12 mouse cellular contexts compared by ENCODE assay signal in the genomic region with DNA sequence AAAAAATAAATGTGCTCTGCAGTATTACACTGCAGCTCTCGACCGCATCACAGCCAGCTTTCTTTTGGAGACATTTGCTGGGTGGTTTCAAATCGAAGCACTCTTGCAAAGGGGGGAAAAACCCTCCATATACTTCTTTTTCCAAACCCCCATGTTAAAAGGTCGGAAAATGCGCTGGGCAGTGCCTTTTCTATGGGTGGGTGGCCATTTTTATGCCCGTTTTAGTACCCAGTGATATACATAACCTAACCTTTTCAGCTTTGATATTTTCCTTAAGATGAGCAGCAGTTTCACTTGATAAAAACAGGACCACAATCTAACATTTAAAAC. TPM values are rescaled to one million over a fixed set of nuclear protein-coding genes. Genes with fewer than 3 reads are reported as not detected.
DNase-seq lines count a peak whose midpoint lies in the region; ATAC-seq and TF ChIP-seq lines count a peak whose summit lies in the region.
"Had no signal": no experiment of that assay in that cellular context is flagged by ENCODE, and none has a peak within 500 bp of the region (broad histone marks: within the 10 kb centered on the region; RNA-seq: fewer than 3 reads in every experiment).

No protein-coding gene starts in this region.

- intact Hi-C loops in heart, postnatal 14 days (cut with DNase I), result no loop called here

- no peak for DNase-seq in heart, postnatal 14 days
- DNase-seq in forebrain, postnatal 0 days, result peak; percentile 52
- no peak for DNase-seq in midbrain, embryonic 10.5 days (ENCODE audit: low spot score)
- no peak for DNase-seq in kidney, postnatal 36 days
- DNase-seq in thymus, postnatal 4 days, result no peak
- DNase-seq: gastrocnemius, adult 2 months; kidney, postnatal 14 days; lung, postnatal 4 days; thymus, adult 2 months had no signal

- H3K27ac ChIP-seq in heart, embryonic 12.5 days (ENCODE audit: poor library complexity, severe bottlenecking), result no peak overlapping the region
- no peak overlapping the region for H3K27ac ChIP-seq in bone marrow macrophage, adult 2 months (ENCODE audit: insufficient read depth, low read depth, low read length)
- peak overlapping the region; percentile 62 for H3K27ac ChIP-seq in forebrain, postnatal 0 days (ENCODE audit: low read depth, low read length)
- peak overlapping the region; percentile 100 for H3K27ac ChIP-seq in midbrain, embryonic 10.5 days (replicated peaks)
- H3K27ac ChIP-seq: gastrocnemius, adult 2 months had no signal

- H3K4me2 ChIP-seq in heart, embryonic 12.5 days, result peak overlapping the region; percentile 69
- H3K4me2 ChIP-seq in forebrain, postnatal 0 days (ENCODE audit: low read depth), result peak overlapping the region; percentile 44

- TF ChIP-seq CTCF in bone marrow macrophage, adult 2 months (IDR thresholded peaks at IDR 0.05; ENCODE audit: low read depth, low read length), result no peak
- no peak for TF ChIP-seq CTCF in forebrain, postnatal 0 days (IDR thresholded peaks at IDR 0.05; ENCODE audit: low read depth)

- WGBS in heart, embryonic 12.5 days, result 11% methylated on average over 6 of the region's 6 CpGs
- 14% methylated on average over 6 of the region's 6 CpGs for WGBS in forebrain, postnatal 0 days
- 0% methylated on average over 6 of the region's 6 CpGs for WGBS in midbrain, embryonic 10.5 days

- peak overlapping the region; percentile 41 for H3K4me3 ChIP-seq in heart, embryonic 12.5 days
- H3K4me3 ChIP-seq in bone marrow macrophage, adult 2 months (ENCODE audit: insufficient read depth, low read length), result peak overlapping the region; percentile 14; the same call in 1 of the 2 replicates
- peak overlapping the region; percentile 16 for H3K4me3 ChIP-seq in forebrain, postnatal 0 days (ENCODE audit: low read depth, low read length)
- peak overlapping the region; percentile 85 for H3K4me3 ChIP-seq in midbrain, embryonic 10.5 days
- H3K4me3 ChIP-seq: gastrocnemius, adult 2 months had no signal

- no peak overlapping the region for H3K9ac ChIP-seq in heart, embryonic 12.5 days
- H3K9ac ChIP-seq in forebrain, postnatal 0 days, result 0 out of 2 replicates have a peak overlapping the region, but pooled peaks have one; percentile 31

- H3K4me1 ChIP-seq in heart, embryonic 12.5 days (replicated peaks), result peaks cover 37% of the 10 kb centered on the region
- H3K4me1 ChIP-seq in bone marrow macrophage, adult 2 months (ENCODE audit: control insufficient read depth, insufficient read depth, low read length), result peaks cover 5% of the 10 kb centered on the region
- peaks cover 6% of the 10 kb centered on the region; the same call in 1 of the 2 replicates for H3K4me1 ChIP-seq in forebrain, postnatal 0 days (ENCODE audit: insufficient read depth)
- peaks cover 83% of the 10 kb centered on the region for H3K4me1 ChIP-seq in midbrain, embryonic 10.5 days

- TF ChIP-seq POLR2A in bone marrow macrophage, adult 2 months (IDR thresholded peaks at IDR 0.05; ENCODE audit: borderline replicate concordance, low read depth, low read length), result no peak

- H3K9me3 ChIP-seq in heart, embryonic 12.5 days (replicated peaks), result no peaks in the 10 kb centered on the region
- H3K9me3 ChIP-seq in forebrain, postnatal 0 days (ENCODE audit: low read length), result no peaks in the 10 kb centered on the region
- H3K9me3 ChIP-seq in midbrain, embryonic 10.5 days (replicated peaks), result no peaks in the 10 kb centered on the region

- ATAC-seq in heart, embryonic 12.5 days (ENCODE audit: insufficient number of reproducible peaks, low FRiP score), result no peak
- ATAC-seq in forebrain, postnatal 0 days, result peak; percentile 17; the same call in 1 of the 2 replicates
- no peak for ATAC-seq in megakaryocyte, adult 5-6 weeks (ENCODE audit: poor library complexity, severe bottlenecking)

- peaks cover 38% of the 10 kb centered on the region for H3K27me3 ChIP-seq in heart, embryonic 12.5 days (replicated peaks)
- peaks cover 32% of the 10 kb centered on the region for H3K27me3 ChIP-seq in forebrain, postnatal 0 days (ENCODE audit: insufficient read depth, low read length)
- H3K27me3 ChIP-seq in midbrain, embryonic 10.5 days (ENCODE audit: low read depth, poor library complexity, severe bottlenecking), result peaks cover 62% of the 10 kb centered on the region

- no peaks in the 10 kb centered on the region for H3K36me3 ChIP-seq in heart, embryonic 12.5 days
- H3K36me3 ChIP-seq in forebrain, postnatal 0 days (ENCODE audit: insufficient read depth), result no peaks in the 10 kb centered on the region
- no peaks in the 10 kb centered on the region for H3K36me3 ChIP-seq in midbrain, embryonic 10.5 days

RNA-seq across cellular contexts. Expression of gene Otx1, which starts 5.0 kb away (rescaled TPM):
- polyA plus RNA-seq in heart, embryonic 12.5 days (2016; fragmentation: Nextera tagmentation; extraction: Ambion mirVana), result 0.28 and 0.45 TPM in 2 replicates
- under 1 TPM in 1 of 2 experiments, not detected in 1; 0.10 TPM for total RNA-seq in heart, postnatal 14 days (2021)
- not detected in 2 replicates for polyA plus RNA-seq in bone marrow macrophage, adult 2 months (2012; ENCODE audit: insufficient read depth, insufficient read length, missing spikeins)
- total RNA-seq in forebrain, postnatal 0 days (2014; rRNA removed), result 2.3 and 3.9 TPM in 2 replicates
- polyA plus RNA-seq in forebrain, postnatal 0 days (2015; fragmentation: Nextera tagmentation; extraction: Ambion mirVana), result 5.7 and 5.9 TPM in 2 replicates
- polyA plus RNA-seq in midbrain, embryonic 10.5 days (2016; fragmentation: Nextera tagmentation; extraction: Ambion mirVana), result 44.5 and 54.8 TPM in 2 replicates
- total RNA-seq in megakaryocyte, adult 5-6 weeks (2015), result not detected in 2 replicates
- not detected in 2 replicates for total RNA-seq in megakaryocyte, adult 5-6 weeks (2017)
- total RNA-seq: gastrocnemius, adult 2 months had no signal

Comparison
In these comparisons a context has a peak if more than half of its experiments do, and no peak if none do; other contexts are left out.
1. H3K27ac ChIP-seq: peak in forebrain, postnatal 0 days (single experiment) and midbrain, embryonic 10.5 days (single experiment); none in heart, embryonic 12.5 days (single experiment) and bone marrow macrophage, adult 2 months (single experiment).
2. H3K4me3 ChIP-seq: peak in every context shown above with its lines; median percentile 85 in midbrain, embryonic 10.5 days; 41 in heart, embryonic 12.5 days; 16 in forebrain, postnatal 0 days; 14 in bone marrow macrophage, adult 2 months.